Mouse (Mus musculus) stomach, postnatal 0 days (tissue): ENCODE measurements around the gene Akr1e1.

Experiments
- CTCF ChIP-seq: IDR thresholded peaks from 2 replicates; pipeline ENCODE4 v1.5.1; 2016; ENCODE audit warnings: antibody characterized with exemption, low read depth, mild to moderate bottlenecking, moderate library complexity
- EP300 ChIP-seq: optimal IDR thresholded peaks from 2 replicates; pipeline ENCODE3; 2016; ENCODE audit warnings: antibody characterized with exemption

DNA sequence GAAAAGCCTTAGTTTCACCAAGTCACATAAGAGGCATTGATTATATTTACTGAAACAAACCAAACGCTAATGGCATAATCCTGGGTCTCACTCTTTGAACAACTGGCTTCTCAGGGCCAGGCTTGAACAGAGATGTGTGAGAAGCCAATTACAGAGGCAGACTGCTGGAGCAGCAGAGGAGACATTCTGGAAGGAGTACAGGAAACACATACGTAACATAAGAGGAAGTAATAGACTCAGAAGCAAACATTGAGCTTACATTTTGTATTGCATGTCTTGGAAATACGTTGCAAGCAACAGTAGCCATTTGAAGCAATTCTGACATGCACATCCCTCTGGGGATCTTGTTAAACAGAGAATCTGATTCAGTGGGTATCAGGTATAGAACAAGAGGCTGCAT lies 41.2 kb upstream of the Akr1e1 start:
- no peak for TF ChIP-seq CTCF
- TF ChIP-seq EP300, result no peak
